Mouse (Mus musculus): ENCODE measurements around the gene Nsdhl. TPM values are rescaled to one million over a fixed set of nuclear protein-coding genes. Genes with fewer than 3 reads are reported as not detected.

The Nsdhl gene
- total RNA-seq, 4 experiments from 2014 or later: 28.4 to 40.3 (median 31.8) TPM

- no peak for DNase-seq
These were observed 84.8 kb downstream of the Nsdhl start for GRCm38 (mm10) chrX:73003110-73003509.

- no peak for DNase-seq
These were observed 87.3 kb downstream of the Nsdhl start for GRCm38 (mm10) chrX:73005678-73006077.

- DNase-seq: peak; percentile 86
These were observed 89.5 kb downstream of the Nsdhl start for GRCm38 (mm10) chrX:73007597-73008479.

Small RNA genes lying within 50 kb of the gene (microRNA-seq; reads per million reads assigned to microRNA genes)
- gene Mir2137: 0 to 0.35 reads per million in 2 experiments

Other genes starting within 250 kb of the Nsdhl start
- under 1 TPM in 3 of 4 experiments, not detected in 1; 0.12 to 0.15 (median 0.13) TPM for gene Gabrq, start 93.4 kb upstream of the Nsdhl start, total RNA-seq (2022)
- gene Cetn2, start 146 bp upstream of the Nsdhl start, total RNA-seq (2022): 10 to 100 TPM; 46.3 to 58.9 (median 52.7) TPM
- 1 to 10 TPM; 1.6 to 3.2 (median 2.2) TPM for gene Zfp185, start 68.8 kb downstream of the Nsdhl start, total RNA-seq (2022)
- under 1 TPM; 0.18 to 0.51 (median 0.42) TPM for gene Pnma5, start 118.5 kb downstream of the Nsdhl start, total RNA-seq (2022)
- under 1 TPM; 0.20 to 1.00 (median 0.65) TPM for gene Pnma3, start 146.2 kb downstream of the Nsdhl start, total RNA-seq (2022)
- gene Xlr4a, start 163.9 kb downstream of the Nsdhl start, total RNA-seq (2022): 1 to 10 TPM in 3 of 4 experiments, under 1 TPM in 1; 0.20 to 9.6 (median 1.4) TPM
- 1 to 10 TPM in 3 of 4 experiments, under 1 TPM in 1; 0.31 to 5.1 (median 3.3) TPM for gene Xlr3a, start 178.5 kb downstream of the Nsdhl start, total RNA-seq (2022)
- gene Gm14685, start 198.5 kb downstream of the Nsdhl start, total RNA-seq (2022): not detected
- not detected for gene Xlr5b, start 230.2 kb downstream of the Nsdhl start, total RNA-seq (2022)
- gene DXBay18, start 230.9 kb downstream of the Nsdhl start, total RNA-seq (2022): under 1 TPM in 1 of 4 experiments, not detected in 3; 0.13 TPM